10 mouse cellular contexts compared by ENCODE assay signal in genomic region chr2:143870936-143871688, GRCm38 (mm10). TPM values are rescaled to one million over a fixed set of nuclear protein-coding genes. Genes with fewer than 3 reads are reported as not detected.
DNase-seq lines count a peak whose midpoint lies in the region; ATAC-seq and TF ChIP-seq lines count a peak whose summit lies in the region.
"Had no signal": no experiment of that assay in that cellular context is flagged by ENCODE, and none has a peak within 500 bp of the region (broad histone marks: within the 10 kb centered on the region; RNA-seq: fewer than 3 reads in every experiment).

No protein-coding gene starts in this region.

- peaks cover 33% of the 10 kb centered on the region for H3K4me1 ChIP-seq in heart, embryonic 15.5 days (replicated peaks)
- H3K4me1 ChIP-seq in liver, adult 2 months (ENCODE audit: control insufficient read depth, insufficient read depth, low read length): peaks cover 5% of the 10 kb centered on the region; the same call in 1 of the 2 replicates
- H3K4me1 ChIP-seq: midbrain, embryonic 15.5 days had no signal

- peak overlapping the region; percentile 5; the same call in 1 of the 2 replicates for H3K4me3 ChIP-seq in heart, embryonic 15.5 days
- no peak overlapping the region for H3K4me3 ChIP-seq in liver, adult 2 months (ENCODE audit: insufficient read depth, low read depth, low read length)
- H3K4me3 ChIP-seq: midbrain, embryonic 15.5 days had no signal

- no peak for TF ChIP-seq POLR2A in liver, adult 2 months (IDR thresholded peaks at IDR 0.05; ENCODE audit: extremely low read depth, insufficient read depth, low read length)

- peak; percentile 67 for DNase-seq in adrenal gland, adult 2 months
- no peak for DNase-seq in adrenal gland, postnatal 4 days (ENCODE audit: low spot score in 2 of 2)
- DNase-seq in adrenal gland, postnatal 14 days: peak; percentile 63
- peak; percentile 34 for DNase-seq in liver, adult 2 months (ENCODE audit: extremely low read depth, low read depth, low spot score)
- DNase-seq in thymus, postnatal 10 days (ENCODE audit: low spot score in 2 of 2): no peak
- DNase-seq in Muller cell, postnatal 12 days (ENCODE audit: inconsistent ontology term): no peak
- no peak for DNase-seq in cerebellum, postnatal 36 days
- DNase-seq: gastrocnemius, postnatal 36 days had no signal

- no peaks in the 10 kb centered on the region for H3K79me2 ChIP-seq in liver, adult 2 months (ENCODE audit: control insufficient read depth, insufficient read depth, low read length)

- no peaks in the 10 kb centered on the region for H3K36me3 ChIP-seq in heart, embryonic 15.5 days
- no peaks in the 10 kb centered on the region for H3K36me3 ChIP-seq in liver, adult 2 months (ENCODE audit: control insufficient read depth, insufficient read depth, low read length)
- H3K36me3 ChIP-seq: midbrain, embryonic 15.5 days had no signal

- H3K27ac ChIP-seq in heart, embryonic 15.5 days: peak overlapping the region; percentile 94
- H3K27ac ChIP-seq in liver, adult 2 months (replicated peaks; ENCODE audit: insufficient read depth, low read depth, low read length): 0 out of 2 replicates have a peak overlapping the region, but pooled peaks have one; percentile 10
- H3K27ac ChIP-seq: midbrain, embryonic 15.5 days had no signal

- H3K9ac ChIP-seq in heart, embryonic 15.5 days: 0 out of 2 replicates have a peak overlapping the region, but pooled peaks have one; percentile 41
- H3K9ac ChIP-seq in liver, adult 2 months (ENCODE audit: low read depth, low read length): no peak overlapping the region
- H3K9ac ChIP-seq: midbrain, embryonic 15.5 days had no signal

- TF ChIP-seq CTCF in liver, adult 2 months (IDR thresholded peaks at IDR 0.05; ENCODE audit: low read depth, low read length): no peak

- no peaks in the 10 kb centered on the region for H3K9me3 ChIP-seq in heart, embryonic 15.5 days (replicated peaks)
- H3K9me3 ChIP-seq: midbrain, embryonic 15.5 days had no signal

- peak overlapping the region; percentile 47 for H3K4me2 ChIP-seq in heart, embryonic 15.5 days
- H3K4me2 ChIP-seq: midbrain, embryonic 15.5 days had no signal

- ATAC-seq in heart, embryonic 15.5 days (replicated peaks; ENCODE audit: insufficient number of reproducible peaks, insufficient read depth, low FRiP score, low read depth): peak; percentile 93
- ATAC-seq: midbrain, embryonic 15.5 days had no signal

- 7% methylated on average over 10 of the region's 10 CpGs for WGBS in heart, embryonic 15.5 days
- WGBS in liver, adult 2 months: 54% methylated on average over 10 of the region's 10 CpGs

- no peaks in the 10 kb centered on the region for H3K27me3 ChIP-seq in heart, embryonic 15.5 days
- no peaks in the 10 kb centered on the region for H3K27me3 ChIP-seq in liver, adult 2 months (ENCODE audit: control insufficient read depth, insufficient read depth, low read length)
- H3K27me3 ChIP-seq: midbrain, embryonic 15.5 days had no signal

RNA-seq across cellular contexts. Expression of gene Bfsp1, which starts 8.1 kb away (rescaled TPM):
- under 1 TPM; 0.37 to 0.79 TPM for total RNA-seq in adrenal gland, adult 2 months (2021)
- 0.62 and 0.81 TPM in 2 replicates for polyA plus RNA-seq in adrenal gland, adult 2 months (2012; rRNA removed)
- total RNA-seq in adrenal gland, postnatal 4 days (2021): 1 to 10 TPM; 1.9 to 2.1 TPM
- 0.74 and 0.94 TPM in 2 replicates for total RNA-seq in adrenal gland, postnatal 14 days (2021)
- 1.5 and 1.8 TPM in 2 replicates for polyA plus RNA-seq in heart, embryonic 15.5 days (2015; fragmentation: Nextera tagmentation; extraction: Ambion mirVana)
- 0.07 and 0.09 TPM in 2 replicates for total RNA-seq in liver, adult 2 months (2014; rRNA removed)
- polyA plus RNA-seq in liver, adult 2 months (2012; rRNA removed): 0.04 and 0.05 TPM in 2 replicates

RNA-seq across cellular contexts. Expression of gene Dstn, which starts 44.0 kb away (rescaled TPM):
- 100 to 1,000 TPM; 233 to 305 TPM for total RNA-seq in adrenal gland, adult 2 months (2021)
- polyA plus RNA-seq in adrenal gland, adult 2 months (2012; rRNA removed): 12.2 and 20.6 TPM in 2 replicates
- 100 to 1,000 TPM; 227 to 242 TPM for total RNA-seq in adrenal gland, postnatal 4 days (2021)
- 194 and 201 TPM in 2 replicates for total RNA-seq in adrenal gland, postnatal 14 days (2021)
- polyA plus RNA-seq in heart, embryonic 15.5 days (2015; fragmentation: Nextera tagmentation; extraction: Ambion mirVana): 779 and 868 TPM in 2 replicates
- 191 and 252 TPM in 2 replicates for total RNA-seq in liver, adult 2 months (2014; rRNA removed)
- 25.0 and 27.5 TPM in 2 replicates for polyA plus RNA-seq in liver, adult 2 months (2012; rRNA removed)

Comparison
In these comparisons a context has a peak if more than half of its experiments do, and no peak if none do; other contexts are left out.
1. DNase-seq: peak in adrenal gland, adult 2 months (single experiment), adrenal gland, postnatal 14 days (single experiment) and liver, adult 2 months (single experiment); none in adrenal gland, postnatal 4 days (0 of 2), thymus, postnatal 10 days (0 of 2), Muller cell, postnatal 12 days (single experiment) and cerebellum, postnatal 36 days (0 of 2).